Mouse (Mus musculus): ENCODE measurements around the gene Cstad. TPM values are rescaled to one million over a fixed set of nuclear protein-coding genes. Genes with fewer than 3 reads are reported as not detected.

Cstad gene
- polyA plus RNA-seq, 1 experiment from 2014 or later, result 1.7 TPM

DNA sequence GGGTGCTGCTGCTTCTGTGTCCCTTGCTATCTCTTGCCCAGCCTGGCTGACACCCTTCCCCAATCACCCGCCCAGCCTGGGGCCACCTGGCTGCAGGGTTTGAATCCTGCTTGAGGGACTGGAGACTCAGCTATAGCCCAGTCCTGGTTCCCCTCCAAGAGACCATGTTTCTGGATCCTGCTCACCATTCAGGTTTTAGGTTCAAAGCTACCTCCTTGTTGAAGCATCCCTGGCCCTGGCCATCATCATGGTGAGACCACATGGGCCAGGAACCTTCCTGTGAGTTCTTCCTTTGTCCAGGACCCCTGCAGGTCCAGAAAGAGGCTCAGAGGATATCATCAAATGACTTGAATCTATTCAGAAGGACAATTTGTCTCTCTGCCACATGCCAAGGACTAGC, 57.0 kb downstream of the Cstad start:
- Histone ChIP-seq H3K4me1 (replicated peaks) (peaks cover 80% of the 10 kb centered on the region), H3K36me3 (no peaks in the 10 kb centered on the region), H3K27me3 (no peaks in the 10 kb centered on the region), H3K4me2 (peak overlapping the region; percentile 31; the same call in 1 of the 2 replicates), H3K9me3 (no peaks in the 10 kb centered on the region), H3K27ac (peak overlapping the region; percentile 95), H3K4me3 (replicated peaks) (no peak overlapping the region), H3K9ac (replicated peaks) (no peak overlapping the region)
- 90% methylated on average over 1 of the region's 1 CpGs for WGBS
- no peak for ATAC-seq (ENCODE audit: insufficient number of reproducible peaks, insufficient read depth, low FRiP score, low TSS enrichment, low read depth)

DNA sequence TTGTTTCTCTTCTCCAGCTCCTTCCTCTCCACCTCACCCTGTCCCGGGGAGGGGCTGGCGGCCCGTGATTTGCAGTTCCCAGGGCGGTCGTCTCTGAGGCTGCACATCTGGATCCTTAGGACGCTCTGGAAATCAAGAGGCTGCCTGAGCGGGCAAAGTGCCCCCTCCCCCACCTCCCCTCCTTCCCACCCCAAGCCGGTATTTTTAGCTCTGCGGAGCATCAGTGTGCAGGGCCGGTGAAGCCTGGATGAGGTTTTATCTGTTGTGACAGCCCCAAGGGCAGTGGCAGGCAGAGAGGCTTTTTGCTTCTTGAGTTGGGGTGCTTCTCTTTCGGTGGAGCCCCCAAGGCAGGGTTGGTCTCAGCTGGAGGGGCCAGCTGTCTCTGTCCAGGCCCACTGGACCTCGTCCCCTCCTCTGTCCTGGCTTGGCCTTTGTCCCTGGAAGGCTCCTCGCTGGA, 57.8 kb downstream of the Cstad start:
- H3K9ac ChIP-seq (replicated peaks), result peak overlapping the region; percentile 48; the same call in 1 of the 2 replicates
- no peaks in the 10 kb centered on the region for H3K36me3 ChIP-seq
- peak overlapping the region; percentile 31 for H3K4me2 ChIP-seq
- ATAC-seq (ENCODE audit: insufficient number of reproducible peaks, insufficient read depth, low FRiP score, low TSS enrichment, low read depth), result peak; percentile 70
- H3K27me3 ChIP-seq, result no peaks in the 10 kb centered on the region
- H3K4me1 ChIP-seq (replicated peaks), result peaks cover 80% of the 10 kb centered on the region
- H3K4me3 ChIP-seq (replicated peaks), result no peak overlapping the region
- 2% methylated on average over 13 of the region's 13 CpGs for WGBS
- peak overlapping the region; percentile 95 for H3K27ac ChIP-seq
- H3K9me3 ChIP-seq, result no peaks in the 10 kb centered on the region

DNA sequence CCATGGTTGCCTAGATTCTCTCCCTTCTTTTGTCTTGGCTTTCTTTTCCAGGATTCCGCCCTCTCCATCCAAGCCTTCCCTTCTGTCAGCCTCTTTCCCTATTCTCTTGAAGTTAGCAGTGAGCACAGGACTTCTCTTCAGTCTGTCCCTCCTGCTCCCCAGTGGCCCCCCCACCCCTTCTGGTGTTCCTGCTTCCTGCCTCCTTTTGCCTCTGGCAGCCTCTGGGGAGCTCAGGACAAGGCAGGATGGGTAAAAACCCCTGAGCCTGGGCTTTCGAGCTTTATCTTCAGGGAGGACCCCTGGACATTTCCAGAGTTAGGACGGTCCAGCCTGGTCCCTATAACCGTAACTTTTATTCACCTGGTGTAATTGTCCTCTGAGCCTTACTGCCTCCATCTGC, 58.2 kb downstream of the Cstad start:
- Histone ChIP-seq H3K4me2 (peak overlapping the region; percentile 31; the same call in 1 of the 2 replicates), H3K4me1 (replicated peaks) (peaks cover 80% of the 10 kb centered on the region), H3K36me3 (no peaks in the 10 kb centered on the region), H3K9me3 (no peaks in the 10 kb centered on the region), H3K9ac (replicated peaks) (peak overlapping the region; percentile 48; the same call in 1 of the 2 replicates), H3K4me3 (replicated peaks) (no peak overlapping the region), H3K27me3 (no peaks in the 10 kb centered on the region), H3K27ac (peak overlapping the region; percentile 95)
- WGBS, result 76% methylated on average over 4 of the region's 4 CpGs
- ATAC-seq (ENCODE audit: insufficient number of reproducible peaks, insufficient read depth, low FRiP score, low TSS enrichment, low read depth), result no peak

DNA sequence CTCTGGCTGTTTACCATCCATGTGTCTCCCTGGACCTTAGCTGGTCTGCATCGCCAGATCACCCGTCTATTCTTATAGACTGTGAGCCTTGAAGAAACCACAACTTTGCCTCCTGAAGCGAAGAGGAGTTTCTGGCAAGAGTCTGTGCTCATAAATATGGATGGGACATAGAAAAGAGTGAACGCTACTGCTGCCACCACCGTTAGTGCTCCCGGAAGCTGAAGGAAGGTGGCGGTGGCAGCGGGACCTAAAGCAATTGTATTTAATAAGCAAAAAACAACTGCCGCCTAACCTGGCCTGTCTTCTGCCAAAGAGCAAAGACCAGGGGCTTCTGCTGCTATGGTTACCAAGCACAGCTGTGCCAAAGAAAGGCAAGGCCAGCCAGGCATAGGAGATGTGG, 59.3 kb downstream of the Cstad start:
- 84% methylated on average over 9 of the region's 9 CpGs for WGBS
- Histone ChIP-seq H3K4me1 (replicated peaks) (peaks cover 84% of the 10 kb centered on the region), H3K4me3 (replicated peaks) (no peak overlapping the region), H3K27me3 (no peaks in the 10 kb centered on the region), H3K9me3 (no peaks in the 10 kb centered on the region), H3K4me2 (no peak overlapping the region), H3K27ac (peak overlapping the region; percentile 51), H3K9ac (replicated peaks) (no peak overlapping the region), H3K36me3 (no peaks in the 10 kb centered on the region)
- no peak for ATAC-seq (ENCODE audit: insufficient number of reproducible peaks, insufficient read depth, low FRiP score, low TSS enrichment, low read depth)

DNA sequence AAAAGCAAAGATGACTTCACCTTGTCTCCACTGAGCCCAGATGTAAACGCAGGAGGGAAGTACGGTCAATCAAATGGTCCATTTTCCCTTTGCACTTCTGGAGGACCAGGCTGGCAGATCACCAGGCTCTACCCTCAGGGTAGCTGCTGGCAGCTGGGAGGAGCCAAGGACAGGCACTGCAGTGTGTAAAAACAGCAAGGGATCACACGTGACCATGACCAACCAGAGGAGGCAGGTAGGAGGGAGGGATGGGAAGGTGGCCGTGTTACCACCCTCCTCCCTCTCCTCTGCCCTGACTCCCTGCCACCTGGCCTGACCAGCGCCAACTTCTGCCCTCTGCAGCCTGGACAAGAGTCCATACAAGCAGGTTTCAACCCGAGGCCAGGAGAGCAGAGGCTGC, 59.7 kb downstream of the Cstad start:
- Histone ChIP-seq H3K27me3 (no peaks in the 10 kb centered on the region), H3K36me3 (no peaks in the 10 kb centered on the region), H3K4me1 (replicated peaks) (peaks cover 88% of the 10 kb centered on the region), H3K27ac (peak overlapping the region; percentile 51), H3K9ac (replicated peaks) (no peak overlapping the region), H3K9me3 (no peaks in the 10 kb centered on the region), H3K4me2 (no peak overlapping the region), H3K4me3 (replicated peaks) (no peak overlapping the region)
- WGBS, result 67% methylated on average over 6 of the region's 6 CpGs
- ATAC-seq (ENCODE audit: insufficient number of reproducible peaks, insufficient read depth, low FRiP score, low TSS enrichment, low read depth), result no peak

DNA sequence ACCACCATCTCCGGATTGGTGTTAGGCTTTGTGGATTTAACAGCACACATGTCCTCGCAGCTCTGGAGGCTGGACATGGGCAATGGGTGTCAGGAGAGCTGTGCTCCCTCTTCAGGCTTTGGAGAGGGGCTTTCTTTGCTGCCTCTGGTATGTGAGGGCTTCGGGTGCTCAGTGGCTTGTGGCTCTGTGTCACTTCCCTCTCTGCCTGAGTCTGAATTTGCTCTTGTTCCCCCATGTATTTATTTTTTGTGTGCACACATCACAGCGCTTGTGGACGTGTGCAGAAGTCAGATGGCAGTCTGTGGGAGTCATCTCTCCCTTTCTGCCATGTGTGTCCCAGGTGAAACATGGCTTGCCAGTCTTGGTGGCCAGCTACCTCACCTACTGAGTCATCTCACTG, 60.9 kb downstream of the Cstad start:
- peak overlapping the region; percentile 99; the same call in 1 of the 2 replicates for H3K27ac ChIP-seq
- 86% methylated on average over 5 of the region's 5 CpGs for WGBS
- no peak overlapping the region for H3K9ac ChIP-seq (replicated peaks)
- no peaks in the 10 kb centered on the region for H3K36me3 ChIP-seq
- no peaks in the 10 kb centered on the region for H3K27me3 ChIP-seq
- peaks cover 91% of the 10 kb centered on the region for H3K4me1 ChIP-seq (replicated peaks)
- no peak overlapping the region for H3K4me2 ChIP-seq
- H3K4me3 ChIP-seq (replicated peaks), result no peak overlapping the region
- no peaks in the 10 kb centered on the region for H3K9me3 ChIP-seq
- no peak for ATAC-seq (ENCODE audit: insufficient number of reproducible peaks, insufficient read depth, low FRiP score, low TSS enrichment, low read depth)

DNA sequence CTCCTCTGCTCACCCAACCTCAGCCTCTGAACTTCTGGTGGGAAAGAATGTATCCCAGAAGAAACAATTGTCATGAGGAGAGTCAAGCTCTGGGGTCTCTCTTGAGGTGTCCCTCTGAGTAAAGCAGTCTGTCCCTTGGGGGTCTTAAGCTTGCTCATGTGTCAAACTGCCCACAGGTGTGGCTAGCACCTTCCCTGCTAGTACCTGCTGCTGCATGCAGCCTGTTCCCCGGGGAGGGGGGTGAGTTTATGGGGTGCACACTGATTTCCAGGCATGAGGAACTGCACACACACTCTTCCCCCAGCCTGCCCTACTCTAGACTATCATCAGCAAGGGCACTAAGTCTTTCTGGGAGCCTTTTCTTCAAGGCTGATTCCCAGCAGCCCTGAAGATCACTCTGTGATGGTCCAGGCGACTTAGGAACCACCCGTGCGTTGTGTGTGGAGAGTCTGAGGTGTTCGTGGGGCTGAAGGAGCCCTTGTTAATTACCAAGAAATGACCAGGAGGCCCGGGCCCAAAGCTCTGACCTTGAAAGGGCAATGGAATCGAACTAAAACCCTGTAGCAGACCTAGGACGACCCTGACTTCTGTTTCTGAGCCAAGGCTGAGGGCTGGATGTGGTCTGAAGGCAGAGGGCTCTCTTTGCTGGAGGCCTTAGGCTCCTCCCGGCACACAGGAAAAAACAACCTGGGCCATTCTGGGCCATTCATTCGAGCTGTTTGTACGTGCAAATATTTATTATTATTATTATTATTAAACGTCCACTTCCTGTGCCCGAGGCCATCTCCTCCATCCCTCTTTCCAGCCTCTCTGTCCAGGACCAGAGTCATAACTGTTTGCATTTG, 62.1 kb downstream of the Cstad start:
- Histone ChIP-seq H3K4me3 (replicated peaks) (no peak overlapping the region; the same call in 1 of the 2 replicates), H3K9me3 (no peaks in the 10 kb centered on the region), H3K4me1 (replicated peaks) (peaks cover 91% of the 10 kb centered on the region), H3K9ac (replicated peaks) (0 out of 2 replicates have a peak overlapping the region, but pooled peaks have one; percentile 35), H3K27ac (peak overlapping the region; percentile 99), H3K4me2 (peak overlapping the region; percentile 75), H3K27me3 (no peaks in the 10 kb centered on the region), H3K36me3 (no peaks in the 10 kb centered on the region)
- no peak for ATAC-seq (ENCODE audit: insufficient number of reproducible peaks, insufficient read depth, low FRiP score, low TSS enrichment, low read depth)
- 18% methylated on average over 13 of the region's 13 CpGs for WGBS

DNA sequence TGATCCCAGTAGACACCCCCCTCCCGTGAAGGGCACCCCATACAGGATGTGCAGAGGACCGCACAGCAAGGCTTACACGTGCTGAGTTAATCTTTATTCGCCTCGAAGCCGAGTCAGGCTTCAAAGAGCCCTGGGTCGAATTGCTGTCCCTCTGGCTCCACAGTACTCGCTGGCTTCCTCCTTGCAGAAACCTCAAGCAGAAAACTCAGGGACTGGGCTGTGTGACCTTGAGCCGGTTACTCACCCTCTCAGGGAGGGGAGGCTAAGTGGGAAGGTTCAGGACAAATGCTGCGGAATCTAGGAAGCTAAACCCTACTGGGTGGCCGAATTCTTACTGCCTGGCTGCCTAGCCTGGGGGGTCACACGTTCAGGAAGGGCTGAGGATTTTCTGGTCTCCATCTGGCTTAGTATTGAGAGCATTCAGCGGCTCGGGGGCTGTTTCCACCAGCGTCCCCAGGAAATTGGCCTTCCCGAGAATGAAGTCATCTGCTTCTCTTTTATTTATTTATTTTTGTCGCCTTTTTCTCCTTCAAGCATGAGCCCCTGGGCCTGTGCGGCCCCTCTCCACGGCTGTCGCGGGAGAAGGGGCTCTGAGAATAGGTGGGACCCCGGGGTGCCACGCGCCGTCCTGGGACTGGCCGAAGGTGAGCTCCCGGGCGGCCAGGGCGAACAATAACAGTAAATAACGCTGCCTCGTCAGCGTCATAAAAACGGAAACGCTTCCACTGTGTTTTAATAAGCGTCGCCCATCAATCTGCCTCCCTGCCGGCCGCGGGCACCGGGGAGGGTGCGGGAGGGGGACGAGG, 63.0 kb downstream of the Cstad start:
- Histone ChIP-seq H3K27ac (peak overlapping the region; percentile 99), H3K4me2 (peak overlapping the region; percentile 75), H3K4me1 (replicated peaks) (peaks cover 91% of the 10 kb centered on the region), H3K9me3 (no peaks in the 10 kb centered on the region), H3K4me3 (replicated peaks) (peak overlapping the region; percentile 41), H3K27me3 (no peaks in the 10 kb centered on the region), H3K9ac (replicated peaks) (peak overlapping the region; percentile 66), H3K36me3 (no peaks in the 10 kb centered on the region)
- peak; percentile 49 for ATAC-seq (ENCODE audit: insufficient number of reproducible peaks, insufficient read depth, low FRiP score, low TSS enrichment, low read depth)
- WGBS, result under 1% methylated on average over 42 of the region's 42 CpGs

DNA sequence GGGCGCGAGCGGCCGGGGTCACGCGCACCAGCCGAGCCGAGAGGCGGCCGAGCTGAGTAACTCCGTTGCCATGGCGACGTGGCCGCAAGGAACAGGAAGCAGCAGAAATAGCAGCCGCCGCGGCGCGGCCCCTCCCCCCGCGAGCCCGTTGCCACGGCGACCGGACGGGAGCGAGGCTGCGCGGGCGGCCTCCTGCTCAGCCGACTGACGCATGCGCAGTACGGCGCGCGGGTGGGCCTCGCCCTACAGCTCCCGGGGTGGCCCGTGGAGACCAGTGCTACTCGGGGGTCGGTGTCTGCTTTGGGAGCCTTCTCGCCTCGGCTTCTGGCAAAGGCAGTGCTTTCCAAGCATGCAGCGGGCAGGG, 63.6 kb downstream of the Cstad start:
- Histone ChIP-seq H3K4me3 (replicated peaks) (peak overlapping the region; percentile 41), H3K4me2 (peak overlapping the region; percentile 75), H3K4me1 (replicated peaks) (peaks cover 85% of the 10 kb centered on the region), H3K36me3 (no peaks in the 10 kb centered on the region), H3K27ac (peak overlapping the region; percentile 99), H3K27me3 (no peaks in the 10 kb centered on the region), H3K9me3 (no peaks in the 10 kb centered on the region), H3K9ac (replicated peaks) (peak overlapping the region; percentile 66)
- ATAC-seq (ENCODE audit: insufficient number of reproducible peaks, insufficient read depth, low FRiP score, low TSS enrichment, low read depth), result peak; percentile 75
- 0% methylated on average over 39 of the region's 45 CpGs for WGBS

Measured in limb, embryonic 12.5 days (tissue).